Mouse (Mus musculus) kidney, adult 8-10 months (tissue): ENCODE results near the gene Ucp3.

Source experiments
- DNase-seq, 2 experiments: peaks; one replicate each; pipeline ENCODE4 v3.0.0; 2022

Ucp3 gene

GRCm38 (mm10) chr7:100472777-100473176, at the start of gene Ucp3:
Gene Ucp3, plus strand, starts transcription at chr7:100472990.
- no peak for DNase-seq

- no peak for DNase-seq
These were observed 47.0 kb upstream of the Ucp3 start for GRCm38 (mm10) chr7:100425795-100426194.

- peak; percentile 41 to 50 for DNase-seq
These were observed 43.7 kb upstream of the Ucp3 start for GRCm38 (mm10) chr7:100429102-100429501.

- DNase-seq: no peak
These were observed 42.9 kb upstream of the Ucp3 start for GRCm38 (mm10) chr7:100429911-100430310.

- peak; percentile 4 to 14 for DNase-seq
These were observed 41.7 kb upstream of the Ucp3 start for GRCm38 (mm10) chr7:100431103-100431502.

GRCm38 (mm10) chr7:100433295-100433694, 39.5 kb upstream of the Ucp3 start:
- no peak for DNase-seq

- DNase-seq: no peak
These were observed 29.1 kb upstream of the Ucp3 start for GRCm38 (mm10) chr7:100443728-100444127.

- no peak for DNase-seq
These were observed 26.5 kb upstream of the Ucp3 start for GRCm38 (mm10) chr7:100446271-100446670.

GRCm38 (mm10) chr7:100448530-100448929, 24.3 kb upstream of the Ucp3 start:
- DNase-seq: no peak

GRCm38 (mm10) chr7:100448985-100449384, 23.8 kb upstream of the Ucp3 start:
- DNase-seq: no peak

- no peak for DNase-seq
These were observed 14.6 kb upstream of the Ucp3 start for GRCm38 (mm10) chr7:100458153-100458552.

GRCm38 (mm10) chr7:100459862-100460261, 12.9 kb upstream of the Ucp3 start:
- DNase-seq: no peak

GRCm38 (mm10) chr7:100461621-100462151, 11.1 kb upstream of the Ucp3 start:
- peak; percentile 80 to 83 for DNase-seq

GRCm38 (mm10) chr7:100463194-100463593, 9.6 kb upstream of the Ucp3 start:
- DNase-seq: no peak

GRCm38 (mm10) chr7:100463757-100464156, 9.0 kb upstream of the Ucp3 start:
- peak; percentile 58 to 60 for DNase-seq

- no peak for DNase-seq
These were observed 8.5 kb upstream of the Ucp3 start for GRCm38 (mm10) chr7:100464248-100464647.

- peak; percentile 80 to 86 for DNase-seq
These were observed 7.5 kb upstream of the Ucp3 start for GRCm38 (mm10) chr7:100465248-100465647.

GRCm38 (mm10) chr7:100465656-100466309, 7.0 kb upstream of the Ucp3 start:
- DNase-seq: peak; percentile 91 to 92

- DNase-seq: no peak
These were observed 5.8 kb upstream of the Ucp3 start for GRCm38 (mm10) chr7:100466781-100467510.

GRCm38 (mm10) chr7:100468761-100469160, 4.0 kb upstream of the Ucp3 start:
- DNase-seq: no peak

- DNase-seq: no peak
These were observed 3.3 kb upstream of the Ucp3 start for GRCm38 (mm10) chr7:100469502-100469901.

GRCm38 (mm10) chr7:100470796-100471406, 1.9 kb upstream of the Ucp3 start:
- no peak for DNase-seq

- no peak for DNase-seq
These were observed 1.4 kb upstream of the Ucp3 start for GRCm38 (mm10) chr7:100471407-100471797.
